Mouse (Mus musculus) gastrocnemius, adult 18-20 months (tissue): Measurements from ENCODE around the gene Sdhc. TPM values are rescaled to one million over a fixed set of nuclear protein-coding genes. Genes with fewer than 3 reads are reported as not detected.
"Not testable (repeated sequence)": the region's sequence is repeated elsewhere in the genome, so short reads cannot be mapped to it uniquely, and the experiment has no call there.

ENCODE experiments used
- DNase-seq: peaks from one replicate; pipeline ENCODE4 v3.0.0; 2021; ENCODE audit warnings: low spot score
- total RNA-seq, 2 experiments: library from RNA; stranded (reverse); gene quantifications; 2 replicates each; pipeline ENCODE4 v1.2.3; 2021

Gene Sdhc
- total RNA-seq, 2 experiments from 2014 or later = 667 to 772 TPM

GRCm38 (mm10) chr1:171116280-171116679 is 34.1 kb downstream of the Sdhc start:
- DNase-seq = no peak

- peak; percentile 94 for DNase-seq
Observed at GRCm38 (mm10) chr1:171113873-171114299, 36.5 kb downstream of the Sdhc start, which contains the start of gene Cfap126. Cfap126 (plus strand) TSS chr1:171113918.

- DNase-seq = no peak
Observed at GRCm38 (mm10) chr1:171112986-171113385, 37.4 kb downstream of the Sdhc start.

GRCm38 (mm10) chr1:171111781-171112575 is 38.4 kb downstream of the Sdhc start:
- peak; percentile 49 for DNase-seq

GRCm38 (mm10) chr1:171111020-171111780 is 39.2 kb downstream of the Sdhc start:
- DNase-seq = peak; percentile 93

- DNase-seq = no peak
Observed at GRCm38 (mm10) chr1:171110659-171111019, 39.8 kb downstream of the Sdhc start.

- no peak for DNase-seq
Observed at GRCm38 (mm10) chr1:171109620-171110019, 40.8 kb downstream of the Sdhc start.

GRCm38 (mm10) chr1:171105226-171105625 is 45.2 kb downstream of the Sdhc start:
- no peak for DNase-seq

GRCm38 (mm10) chr1:171103179-171103840 is 47.1 kb downstream of the Sdhc start:
- no peak for DNase-seq

GRCm38 (mm10) chr1:171102547-171103177 is 47.7 kb downstream of the Sdhc start:
- DNase-seq = peak; percentile 86

GRCm38 (mm10) chr1:171101733-171102546 is 48.5 kb downstream of the Sdhc start:
- peak; percentile 86 for DNase-seq

GRCm38 (mm10) chr1:171101033-171101432 is 49.4 kb downstream of the Sdhc start:
- no peak for DNase-seq

- no peak for DNase-seq
Observed at GRCm38 (mm10) chr1:171097612-171098011, 52.8 kb downstream of the Sdhc start.

- DNase-seq = no peak
Observed at GRCm38 (mm10) chr1:171097136-171097535, 53.3 kb downstream of the Sdhc start.

- DNase-seq = no peak
Observed at GRCm38 (mm10) chr1:171096110-171096964, 54.1 kb downstream of the Sdhc start.

- DNase-seq = no peak
Observed at GRCm38 (mm10) chr1:171094424-171094823, 56.0 kb downstream of the Sdhc start.

- DNase-seq = no peak
Observed at GRCm38 (mm10) chr1:171090761-171091160, 59.6 kb downstream of the Sdhc start.

GRCm38 (mm10) chr1:171089891-171090290 is 60.5 kb downstream of the Sdhc start:
- DNase-seq = no peak

GRCm38 (mm10) chr1:171088237-171088869 is 62.0 kb downstream of the Sdhc start:
- not testable (repeated sequence) for DNase-seq
